Mouse (Mus musculus) brain, embryonic 18.5 days (tissue): ENCODE measurements at regions not wholly inside any gene's neighbourhood (a gene's known extent, or its start where the extent isn't known, plus 50 kb on each side); places are given as distances from the start of the nearest gene placed in this dataset.
A peak's percentile ranks its signal among the peaks of the same experiment; 100 is the strongest.

Experiments
- DNase-seq: peaks from one replicate; pipeline ENCODE4 v3.0.0-alpha.2; 2012; ENCODE audit warnings: low read depth, low spot score

- peak; percentile 4 for DNase-seq
Measured at GRCm38 (mm10) chr3:17667016-17667415, 281.2 kb upstream of the Cypt12 start.

- no peak for DNase-seq
Measured at GRCm38 (mm10) chr3:17668839-17669238, 279.4 kb upstream of the Cypt12 start.
